Mouse (Mus musculus) cerebral cortex, adult 2 months (tissue): ENCODE data around the gene Maf.

ENCODE experiments used
- WGBS: fragments of 180-500 bp; shearing (Covaris S2); methylation state at CpG from one replicate; pipeline ENCODE4 v1.1.7; 2018; 5-methylcytosine and 5-hydroxymethylcytosine counted together

Maf gene

GRCm38 (mm10) chr8:115705591-115706110 lies 1.9 kb downstream of the Maf start:
- 2% methylated on average over 36 of the region's 36 CpGs for WGBS

GRCm38 (mm10) chr8:115703056-115703455 lies 4.5 kb downstream of the Maf start:
- WGBS = 88% methylated on average over 4 of the region's 4 CpGs

- WGBS = 90% methylated on average over 5 of the region's 5 CpGs
Measured at GRCm38 (mm10) chr8:115701001-115701400, 6.6 kb downstream of the Maf start.

GRCm38 (mm10) chr8:115699151-115699550 lies 8.4 kb downstream of the Maf start:
- WGBS = 73% methylated on average over 5 of the region's 5 CpGs

GRCm38 (mm10) chr8:115697410-115697809 lies 10.2 kb downstream of the Maf start:
- WGBS = 61% methylated on average over 3 of the region's 3 CpGs

- WGBS = 93% methylated on average over 4 of the region's 4 CpGs
Measured at GRCm38 (mm10) chr8:115696661-115697060, 10.9 kb downstream of the Maf start.

- 84% methylated on average over 9 of the region's 9 CpGs for WGBS
Measured at GRCm38 (mm10) chr8:115687349-115687748, 20.2 kb downstream of the Maf start.

- 60% methylated on average over 7 of the region's 7 CpGs for WGBS
Measured at GRCm38 (mm10) chr8:115683309-115683708, 24.3 kb downstream of the Maf start.

GRCm38 (mm10) chr8:115679539-115679938 lies 28.1 kb downstream of the Maf start:
- 78% methylated on average over 7 of the region's 7 CpGs for WGBS

- 97% methylated on average over 2 of the region's 2 CpGs for WGBS
Measured at GRCm38 (mm10) chr8:115664866-115665265, 42.7 kb downstream of the Maf start.

GRCm38 (mm10) chr8:115650110-115650521 lies 57.5 kb downstream of the Maf start:
- WGBS = 82% methylated on average over 3 of the region's 3 CpGs

- 96% methylated on average over 1 of the region's 1 CpGs for WGBS
Measured at GRCm38 (mm10) chr8:115645139-115645538, 62.5 kb downstream of the Maf start.

GRCm38 (mm10) chr8:115641936-115642335 lies 65.7 kb downstream of the Maf start:
- WGBS = 89% methylated on average over 5 of the region's 5 CpGs

GRCm38 (mm10) chr8:115639951-115640350 lies 67.6 kb downstream of the Maf start:
- WGBS = 87% methylated on average over 5 of the region's 5 CpGs

- 85% methylated on average over 6 of the region's 6 CpGs for WGBS
Measured at GRCm38 (mm10) chr8:115636751-115637150, 70.8 kb downstream of the Maf start.
